Mouse (Mus musculus) E14TG2a.4 (cell line): ENCODE data around the gene Eef2kmt.

ENCODE experiments used
- CTCF ChIP-seq: conservative IDR thresholded peaks from 2 replicates; pipeline ENCODE4 v1.5.1; 2014; ENCODE audit warnings: low read length
- POU5F1 ChIP-seq: IDR thresholded peaks from 2 replicates; pipeline ENCODE4 v1.6.1; 2014; ENCODE audit warnings: low read length, borderline replicate concordance

DNA sequence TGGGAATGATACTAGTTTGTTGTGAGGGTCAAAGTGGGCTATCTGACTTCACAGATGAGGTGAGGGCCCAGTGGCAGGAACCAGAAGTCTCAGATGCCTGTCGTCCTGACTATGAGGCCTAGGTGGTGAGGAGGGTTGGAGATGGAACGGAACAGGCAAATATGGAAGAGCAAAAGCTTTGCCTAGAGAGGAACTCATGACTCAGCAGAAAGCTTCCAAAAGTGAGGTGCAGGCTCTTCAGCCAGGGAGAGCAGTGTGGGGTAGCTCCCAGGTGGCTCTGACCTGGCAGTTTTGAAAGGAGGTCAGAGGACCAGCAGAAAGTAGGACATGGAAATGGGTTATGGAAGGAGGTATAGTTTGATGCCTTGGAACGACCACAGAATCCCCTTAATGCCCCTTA, 4.9 kb downstream of the Eef2kmt start:
- TF ChIP-seq CTCF (no peak), POU5F1 (no peak)
